Mouse (Mus musculus) kidney, adult 2 months (tissue): ENCODE measurements around the gene Slc51a. TPM values are rescaled to one million over a fixed set of nuclear protein-coding genes. Genes with fewer than 3 reads are reported as not detected.

ENCODE experiments used
- DNase-seq: peaks from one replicate; pipeline ENCODE4 v3.0.0; 2021
- H3K27ac ChIP-seq: fragments of 200-500 bp; 2 replicates; pipeline ENCODE4 v1.5.1; 2012; ENCODE audit warnings: low read depth, low read length, control low read depth, inconsistent platforms; ENCODE audit not compliant: insufficient read depth
- H3K27me3 ChIP-seq: fragments of 200-500 bp; replicated peaks from 2 replicates; pipeline ENCODE4 v1.6.1; 2012; ENCODE audit warnings: mild to moderate bottlenecking, moderate library complexity, low read length, inconsistent platforms; ENCODE audit not compliant: control insufficient read depth, insufficient read depth
- H3K36me3 ChIP-seq: fragments of 200-500 bp; 2 replicates; pipeline ENCODE4 v1.6.1; 2012; ENCODE audit warnings: mild to moderate bottlenecking, moderate library complexity, low read length, inconsistent platforms; ENCODE audit not compliant: control insufficient read depth, insufficient read depth
- H3K4me1 ChIP-seq: fragments of 200-500 bp; 2 replicates; pipeline ENCODE4 v1.6.1; 2011; ENCODE audit warnings: low read length; ENCODE audit not compliant: control insufficient read depth, insufficient read depth
- H3K4me3 ChIP-seq: fragments of 200-500 bp; 2 replicates; pipeline ENCODE4 v1.5.1; 2011; ENCODE audit warnings: mild to moderate bottlenecking, low read depth, low read length, control low read depth; ENCODE audit not compliant: insufficient read depth
- CTCF ChIP-seq: fragments of 200-500 bp; conservative IDR thresholded peaks from 2 replicates; pipeline ENCODE4 v1.5.1; 2011; ENCODE audit warnings: low read depth, mild to moderate bottlenecking, control low read depth, low read length, moderate library complexity, mixed read lengths; ENCODE audit not compliant: insufficient read depth, insufficient read length
- POLR2A ChIP-seq: fragments of 200-500 bp; IDR thresholded peaks from one replicate; pipeline ENCODE4 v1.6.1; 2011; ENCODE audit warnings: low read depth, low read length, control low read depth
- WGBS: fragments of 180-500 bp; shearing (Covaris S2); methylation state at CpG from one replicate; pipeline ENCODE4 v1.1.7; 2018; 5-methylcytosine and 5-hydroxymethylcytosine counted together
- polyA plus RNA-seq: library from polyadenylated mRNA; depleted of rRNA; stranded (reverse); fragments of >200 nt; gene quantifications from 2 replicates; pipeline ENCODE4 v1.2.3, GENCODE M21; 2012

Gene Slc51a
- polyA plus RNA-seq, 1 experiment, result 97.3 TPM

GRCm38 (mm10) chr16:32522578-32523194 lies 35.0 kb upstream of the Slc51a start:
- WGBS, result 84% methylated on average over 6 of the region's 6 CpGs

GRCm38 (mm10) chr16:32520372-32520748 lies 32.7 kb upstream of the Slc51a start:
- 62% methylated on average over 9 of the region's 9 CpGs for WGBS
- TF ChIP-seq POLR2A (no peak), CTCF (no peak)
- DNase-seq, result no peak
- Histone ChIP-seq H3K27ac (no peak overlapping the region), H3K27me3 (no peaks in the 10 kb centered on the region), H3K4me3 (no peak overlapping the region), H3K4me1 (no peaks in the 10 kb centered on the region), H3K36me3 (no peaks in the 10 kb centered on the region)

More at GRCm38 (mm10) chr16:32522578-32523194, 35.0 kb upstream of the Slc51a start:
- Histone ChIP-seq H3K27me3 (no peaks in the 10 kb centered on the region), H3K4me3 (no peak overlapping the region), H3K36me3 (no peaks in the 10 kb centered on the region), H3K4me1 (no peaks in the 10 kb centered on the region), H3K27ac (no peak overlapping the region)
- no peak for TF ChIP-seq CTCF
- no peak for TF ChIP-seq POLR2A
- no peak for DNase-seq

DNA sequence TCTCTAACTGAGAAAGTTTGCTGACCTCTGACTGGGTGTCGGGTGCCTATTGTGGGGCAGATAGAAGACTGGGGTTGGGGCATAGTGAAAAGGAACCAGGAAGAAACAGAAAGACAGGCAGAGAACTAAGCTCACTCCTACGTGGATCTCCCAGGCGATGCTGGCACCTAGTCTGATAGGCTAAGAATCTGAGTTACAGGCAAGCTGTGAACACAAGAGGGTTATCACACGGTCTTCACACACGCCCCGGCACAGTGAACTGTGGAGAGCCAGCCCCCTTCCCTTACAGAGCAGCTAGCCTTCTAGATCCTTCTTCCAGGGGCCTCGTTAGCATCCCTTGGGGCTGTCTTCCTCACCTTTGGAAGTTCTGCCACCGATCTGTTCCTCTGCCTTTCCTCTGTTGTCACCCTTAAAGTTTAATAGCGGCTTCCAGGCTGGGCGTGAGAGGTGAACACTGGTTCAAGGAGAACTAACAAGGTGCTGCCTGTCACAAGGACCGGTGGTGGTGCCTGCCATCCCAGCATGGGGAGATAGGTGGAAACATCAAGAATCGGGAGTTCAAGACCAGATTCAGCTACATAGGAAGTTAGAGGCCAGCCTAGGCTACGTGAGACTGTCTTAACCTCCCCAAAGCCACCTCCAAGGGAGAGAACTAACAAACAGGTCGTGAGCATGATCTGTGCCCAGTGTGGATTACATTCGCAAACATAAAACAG lies 32.1 kb upstream of the Slc51a start:
- WGBS, result 86% methylated on average over 15 of the region's 15 CpGs
- H3K27ac ChIP-seq, result no peak overlapping the region
- DNase-seq, result no peak

DNA sequence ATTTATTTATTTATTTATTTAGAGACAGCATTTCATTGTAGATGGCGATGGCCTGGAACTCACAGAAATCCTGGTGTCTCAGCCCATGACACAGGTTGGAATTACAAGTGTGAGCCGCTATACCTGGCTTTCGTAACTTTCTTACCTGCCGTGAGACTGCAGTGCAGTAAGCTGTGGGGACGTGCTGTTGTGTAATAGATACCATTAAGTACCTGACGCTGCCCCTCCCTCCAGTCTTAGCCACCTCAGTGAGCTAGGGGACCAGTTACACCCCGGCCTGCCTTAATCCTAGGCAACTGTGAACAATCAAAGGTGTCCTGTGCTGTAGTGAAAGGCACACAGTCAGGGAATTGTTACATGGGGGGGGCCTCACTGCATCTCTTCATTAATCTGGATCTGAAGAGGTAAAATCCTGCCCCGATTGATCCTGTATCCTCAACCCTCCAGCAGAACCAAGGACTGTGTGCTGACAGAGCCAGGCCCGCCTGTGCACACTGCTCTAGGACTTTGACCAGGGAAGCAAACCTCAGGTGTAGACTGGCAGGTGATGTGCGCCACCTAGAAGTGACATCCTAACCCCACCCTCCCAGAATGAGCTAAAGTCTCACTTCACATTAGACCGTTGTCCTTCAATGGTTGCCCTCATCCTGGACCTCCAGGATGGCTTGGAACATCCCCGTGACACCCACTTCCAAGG lies 30.3 kb upstream of the Slc51a start:
- no peak overlapping the region for H3K27ac ChIP-seq
- H3K36me3 ChIP-seq, result no peaks in the 10 kb centered on the region
- no peak overlapping the region for H3K4me3 ChIP-seq
- TF ChIP-seq CTCF, result no peak
- TF ChIP-seq POLR2A, result no peak
- 0 out of 2 replicates have a peak, but pooled peaks cover under 1% of the 10 kb centered on the region for H3K4me1 ChIP-seq
- no peaks in the 10 kb centered on the region for H3K27me3 ChIP-seq
- WGBS, result 87% methylated on average over 12 of the region's 12 CpGs
- no peak for DNase-seq

More for the DNA sequence above, 32.1 kb upstream of the Slc51a start:
- H3K36me3 ChIP-seq, result no peaks in the 10 kb centered on the region
- TF ChIP-seq POLR2A (no peak), CTCF (no peak)
- no peak overlapping the region for H3K4me3 ChIP-seq
- H3K27me3 ChIP-seq, result no peaks in the 10 kb centered on the region
- H3K4me1 ChIP-seq, result no peaks in the 10 kb centered on the region

DNA sequence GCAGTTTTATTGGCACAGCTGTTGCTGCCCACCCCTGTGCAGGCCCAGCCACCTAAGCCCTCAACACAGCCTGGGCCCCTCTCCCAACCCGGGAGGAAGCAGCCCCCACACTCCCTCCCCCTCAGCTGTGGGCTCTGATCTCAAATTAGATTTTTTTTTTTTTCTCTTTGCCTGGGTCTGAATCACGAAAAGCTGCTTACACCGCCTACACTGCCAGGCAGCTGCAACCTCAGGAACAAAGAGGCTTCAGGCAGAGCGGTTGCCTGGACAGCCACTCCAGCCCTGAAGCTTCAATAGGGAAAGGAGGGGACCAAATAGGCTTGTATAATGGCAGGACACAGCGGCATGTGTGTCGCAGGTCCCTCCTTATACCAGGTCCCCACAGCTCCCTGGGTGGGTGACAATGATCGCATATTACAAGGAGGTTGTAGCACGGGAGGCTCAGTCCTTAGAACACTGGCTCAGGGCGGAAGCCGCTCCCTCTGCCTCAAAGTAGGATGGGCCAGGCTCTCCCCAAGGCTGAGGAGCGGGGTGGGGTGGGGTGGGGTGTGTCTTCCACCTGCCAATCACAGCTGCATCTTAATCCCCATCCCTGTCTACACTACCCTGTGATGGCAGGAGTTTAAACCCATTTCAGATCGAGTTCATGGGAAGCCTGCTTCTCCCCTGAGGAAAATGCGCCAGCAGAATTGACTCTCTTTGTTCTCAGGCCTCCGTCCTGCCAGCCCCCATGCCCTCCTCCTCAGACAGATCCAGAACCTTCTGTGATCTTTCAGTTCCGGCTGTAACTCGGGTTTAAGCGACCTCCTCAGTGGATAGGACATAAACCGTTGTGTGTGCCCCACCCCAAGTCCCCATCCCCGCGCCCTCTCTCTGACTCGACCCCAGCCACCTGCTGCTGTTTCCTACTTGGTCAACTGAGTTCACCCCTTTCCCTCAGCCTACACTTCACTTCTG lies 28.6 kb upstream of the Slc51a start:
- Histone ChIP-seq H3K27ac (no peak overlapping the region), H3K27me3 (no peaks in the 10 kb centered on the region), H3K4me3 (no peak overlapping the region), H3K4me1 (0 out of 2 replicates have a peak, but pooled peaks cover 3% of the 10 kb centered on the region), H3K36me3 (no peaks in the 10 kb centered on the region)
- TF ChIP-seq POLR2A (no peak), CTCF (no peak)
- DNase-seq, result no peak
- WGBS, result 43% methylated on average over 21 of the region's 21 CpGs

GRCm38 (mm10) chr16:32513948-32514347 lies 26.3 kb upstream of the Slc51a start:
- H3K4me3 ChIP-seq, result no peak overlapping the region
- 94% methylated on average over 6 of the region's 6 CpGs for WGBS
- H3K27ac ChIP-seq, result no peak overlapping the region
- DNase-seq, result no peak
- TF ChIP-seq CTCF (no peak), POLR2A (no peak)
- no peaks in the 10 kb centered on the region for H3K36me3 ChIP-seq
- 0 out of 2 replicates have a peak, but pooled peaks cover 3% of the 10 kb centered on the region for H3K4me1 ChIP-seq
- H3K27me3 ChIP-seq, result no peaks in the 10 kb centered on the region
